8 mouse cellular contexts compared by ENCODE assay signal in the genomic region with DNA sequence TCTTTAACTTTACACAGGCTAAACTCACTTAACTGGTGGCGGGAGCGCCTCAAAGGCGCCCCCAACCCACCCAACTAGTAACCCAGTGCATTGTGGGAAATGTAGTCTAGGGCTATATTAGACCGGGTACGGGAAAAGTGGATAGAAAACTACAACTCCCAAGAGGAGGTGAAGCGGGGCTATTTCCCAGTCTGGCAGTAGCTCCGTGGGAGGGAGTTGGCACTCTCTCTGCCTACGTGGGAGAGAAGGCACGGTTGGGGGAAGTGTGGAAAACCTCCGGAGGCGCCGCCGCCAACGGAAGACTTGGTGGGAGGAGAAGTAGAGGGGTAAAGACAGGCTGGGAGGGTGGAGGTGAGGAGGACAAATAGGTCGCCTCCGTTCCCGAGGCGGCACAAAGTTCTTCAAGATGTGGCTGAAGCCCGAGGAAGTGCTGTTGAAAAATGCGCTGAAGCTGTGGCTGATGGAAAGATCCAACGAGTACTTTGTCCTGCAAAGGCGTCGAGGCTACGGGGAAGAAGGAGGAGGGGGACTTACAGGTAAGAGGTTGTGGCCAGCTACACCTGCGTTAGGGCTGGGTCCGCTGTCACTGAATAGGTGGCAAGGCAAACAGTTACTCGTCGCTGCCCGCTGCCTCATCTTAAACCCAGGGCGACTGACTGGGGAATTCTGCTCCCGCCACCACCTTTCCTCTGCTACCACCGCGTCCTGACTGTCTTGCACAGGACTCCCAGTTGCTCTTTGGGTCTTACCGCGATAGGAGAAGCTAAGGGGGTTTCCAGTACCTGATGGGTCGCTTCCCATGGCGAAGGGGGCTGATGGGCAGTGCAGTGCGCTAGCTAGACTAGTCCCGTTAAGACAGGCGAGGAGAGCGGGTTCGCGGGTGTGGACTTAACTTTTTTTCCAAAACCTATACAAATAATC. TPM values are rescaled to one million over a fixed set of nuclear protein-coding genes. Genes with fewer than 3 reads are reported as not detected.
DNase-seq lines count a peak whose midpoint lies in the region; ATAC-seq and TF ChIP-seq lines count a peak whose summit lies in the region.

Gene Tbc1d8b, plus strand, starts transcription at position 222 of the 921 bp plus-strand sequence.

- H3K4me3 ChIP-seq in forebrain, embryonic 10.5 days: peak within 1 kb of the TSS; percentile 60
- H3K4me3 ChIP-seq in heart, embryonic 15.5 days: peak within 1 kb of the TSS; percentile 68
- peak within 1 kb of the TSS; percentile 63 to 99 for H3K4me3 ChIP-seq in liver, embryonic 14.5 days (ENCODE audit: insufficient read depth in 1 of 2, low read depth in 2 of 2, low read length in 2 of 2)
- H3K4me3 ChIP-seq in neural tube, embryonic 11.5 days (ENCODE audit: low read depth, low read length): peak within 1 kb of the TSS; percentile 44
- H3K4me3 ChIP-seq in stomach, postnatal 0 days (ENCODE audit: low read depth, low read length): peak within 1 kb of the TSS; percentile 53

- H3K9ac ChIP-seq in heart, embryonic 15.5 days: peak within 1 kb of the TSS; percentile 58
- peak within 1 kb of the TSS; percentile 69 for H3K9ac ChIP-seq in liver, embryonic 14.5 days (replicated peaks)
- peak within 1 kb of the TSS; percentile 26; the same call in 1 of the 2 replicates for H3K9ac ChIP-seq in neural tube, embryonic 11.5 days (ENCODE audit: low read length)
- H3K9ac ChIP-seq in stomach, postnatal 0 days (ENCODE audit: low read length): peak within 1 kb of the TSS; percentile 55

- ATAC-seq in heart, embryonic 15.5 days (replicated peaks; ENCODE audit: insufficient number of reproducible peaks, insufficient read depth, low FRiP score, low read depth): peak; percentile 99
- ATAC-seq in liver, embryonic 14.5 days (ENCODE audit: insufficient read depth): peak; percentile 99
- peak; percentile 98 for ATAC-seq in neural tube, embryonic 11.5 days (ENCODE audit: insufficient read depth, low FRiP score, low TSS enrichment)
- ATAC-seq in stomach, postnatal 0 days (ENCODE audit: low FRiP score, low TSS enrichment): peak; percentile 99

- H3K27me3 ChIP-seq in forebrain, embryonic 10.5 days (ENCODE audit: poor library complexity, severe bottlenecking): peaks cover 40% of the 10 kb centered on the region
- no peaks in the 10 kb centered on the region for H3K27me3 ChIP-seq in heart, embryonic 15.5 days
- no peaks in the 10 kb centered on the region for H3K27me3 ChIP-seq in liver, embryonic 14.5 days (ENCODE audit: control insufficient read depth, insufficient read depth, low read length)
- H3K27me3 ChIP-seq in neural tube, embryonic 11.5 days (ENCODE audit: control insufficient read depth, insufficient read depth, low read length): no peaks in the 10 kb centered on the region; the same call in 1 of the 2 replicates
- H3K27me3 ChIP-seq in stomach, postnatal 0 days (ENCODE audit: control insufficient read depth, insufficient read depth, low read length): no peaks in the 10 kb centered on the region

- no peak for TF ChIP-seq EP300 in liver, embryonic 14.5 days (IDR thresholded peaks at IDR 0.05; ENCODE audit: low read depth)
- TF ChIP-seq EP300 in stomach, postnatal 0 days (optimal IDR thresholded peaks at IDR 0.05): no peak

- WGBS in forebrain, embryonic 10.5 days: 13% methylated on average over 43 of the region's 43 CpGs
- WGBS in heart, embryonic 15.5 days: 7% methylated on average over 43 of the region's 43 CpGs
- 10% methylated on average over 43 of the region's 43 CpGs for WGBS in liver, embryonic 14.5 days (ENCODE audit: insufficient replicate concordance)
- WGBS in neural tube, embryonic 11.5 days: 14% methylated on average over 43 of the region's 43 CpGs
- WGBS in stomach, postnatal 0 days: 11% methylated on average over 43 of the region's 43 CpGs

- no peaks in the 10 kb centered on the region for H3K4me1 ChIP-seq in forebrain, embryonic 10.5 days
- H3K4me1 ChIP-seq in heart, embryonic 15.5 days (replicated peaks): no peaks in the 10 kb centered on the region
- no peaks in the 10 kb centered on the region for H3K4me1 ChIP-seq in liver, embryonic 14.5 days (replicated peaks; ENCODE audit: control insufficient read depth in 2 of 2, insufficient read depth in 2 of 2, low read length in 1 of 2)
- H3K4me1 ChIP-seq in neural tube, embryonic 11.5 days (ENCODE audit: control insufficient read depth, insufficient read depth, low read length): no peaks in the 10 kb centered on the region
- no peaks in the 10 kb centered on the region for H3K4me1 ChIP-seq in stomach, postnatal 0 days (replicated peaks; ENCODE audit: control insufficient read depth, insufficient read depth)

- no peaks in the 10 kb centered on the region for H3K9me3 ChIP-seq in forebrain, embryonic 10.5 days
- no peaks in the 10 kb centered on the region for H3K9me3 ChIP-seq in heart, embryonic 15.5 days (replicated peaks)
- no peaks in the 10 kb centered on the region for H3K9me3 ChIP-seq in liver, embryonic 14.5 days (ENCODE audit: control insufficient read depth, low read length)
- no peaks in the 10 kb centered on the region for H3K9me3 ChIP-seq in neural tube, embryonic 11.5 days (ENCODE audit: control insufficient read depth, low read length)
- no peaks in the 10 kb centered on the region for H3K9me3 ChIP-seq in stomach, postnatal 0 days (ENCODE audit: control insufficient read depth, low read length)

- H3K4me2 ChIP-seq in heart, embryonic 15.5 days: peak within 1 kb of the TSS; percentile 65
- peak within 1 kb of the TSS; percentile 72 for H3K4me2 ChIP-seq in liver, embryonic 14.5 days (ENCODE audit: low read depth)
- peak within 1 kb of the TSS; percentile 49 for H3K4me2 ChIP-seq in neural tube, embryonic 11.5 days (ENCODE audit: low read depth)
- H3K4me2 ChIP-seq in stomach, postnatal 0 days (replicated peaks; ENCODE audit: low read depth): peak within 1 kb of the TSS; percentile 58

- TF ChIP-seq CTCF in liver, embryonic 14.5 days (IDR thresholded peaks at IDR 0.05; ENCODE audit: low read depth): no peak
- no peak for TF ChIP-seq CTCF in stomach, postnatal 0 days (IDR thresholded peaks at IDR 0.05; ENCODE audit: low read depth)

- no peaks in the 10 kb centered on the region for H3K36me3 ChIP-seq in forebrain, embryonic 10.5 days (replicated peaks)
- H3K36me3 ChIP-seq in heart, embryonic 15.5 days: no peaks in the 10 kb centered on the region
- no peaks in the 10 kb centered on the region for H3K36me3 ChIP-seq in liver, embryonic 14.5 days (replicated peaks; ENCODE audit: control insufficient read depth, insufficient read depth, low read depth)
- no peaks in the 10 kb centered on the region for H3K36me3 ChIP-seq in neural tube, embryonic 11.5 days (ENCODE audit: control insufficient read depth, insufficient read depth, low read length)
- H3K36me3 ChIP-seq in stomach, postnatal 0 days (ENCODE audit: control insufficient read depth, insufficient read depth, low read length): no peaks in the 10 kb centered on the region

- DNase-seq in CD4-positive, CD25-positive, alpha-beta regulatory T cell, adult 2 months (ENCODE audit: low read depth, low spot score): peak; percentile 82
- peak; percentile 47 for DNase-seq in c-Kit-negative CD71-positive TER-119-positive erythroid progenitor cells, embryonic 14.5 days (ENCODE audit: low read depth, low spot score)
- DNase-seq in forebrain, embryonic 10.5 days (ENCODE audit: extremely low spot score, low spot score): peak; percentile 51
- DNase-seq in kidney, postnatal 25 days: peak; percentile 86 to 92
- DNase-seq in liver, embryonic 14.5 days (ENCODE audit: low read depth in 3 of 3, low spot score in 3 of 3): peak; percentile 67 to 72 (median 68)
- peak; percentile 67 for DNase-seq in neural tube, embryonic 11.5 days (ENCODE audit: low spot score)
- peak; percentile 81 for DNase-seq in stomach, postnatal 0 days (ENCODE audit: low spot score)

- H3K27ac ChIP-seq in forebrain, embryonic 10.5 days: peak within 1 kb of the TSS; percentile 82
- peak within 1 kb of the TSS; percentile 63 for H3K27ac ChIP-seq in heart, embryonic 15.5 days
- H3K27ac ChIP-seq in liver, embryonic 14.5 days: no peak within 1 kb of the TSS
- H3K27ac ChIP-seq in neural tube, embryonic 11.5 days (ENCODE audit: low read depth, low read length): no peak within 1 kb of the TSS
- H3K27ac ChIP-seq in stomach, postnatal 0 days (replicated peaks): peak within 1 kb of the TSS; percentile 65

RNA-seq across cellular contexts. Expression of gene Tbc1d8b, which starts in this region (rescaled TPM):
- polyA plus RNA-seq in forebrain, embryonic 10.5 days (2016; fragmentation: Nextera tagmentation; extraction: Ambion mirVana): 0.97 and 1.1 TPM in 2 replicates
- polyA plus RNA-seq in heart, embryonic 15.5 days (2015; fragmentation: Nextera tagmentation; extraction: Ambion mirVana): 2.5 and 3.0 TPM in 2 replicates
- 0.88 and 1.3 TPM in 2 replicates for polyA plus RNA-seq in liver, embryonic 14.5 days (2012; rRNA removed)
- 0.14 and 0.28 TPM in 2 replicates for polyA plus RNA-seq in liver, embryonic 14.5 days (2014; fragmentation: Nextera tagmentation; extraction: Ambion mirVana)
- 0.69 and 0.74 TPM in 2 replicates for polyA plus RNA-seq in neural tube, embryonic 11.5 days (2014; fragmentation: Nextera tagmentation; extraction: Ambion mirVana)
- polyA plus RNA-seq in stomach, postnatal 0 days (2015; fragmentation: Nextera tagmentation; extraction: Ambion mirVana): 1.6 and 1.8 TPM in 2 replicates

Comparison
In these comparisons a context has a peak if more than half of its experiments do, and no peak if none do; other contexts are left out.
1. Peak in DNase-seq, ATAC-seq, H3K4me3 ChIP-seq, H3K9ac ChIP-seq and H3K4me2 ChIP-seq in neural tube, embryonic 11.5 days; RNA of the gene not detected or under 1 TPM.
2. H3K27ac ChIP-seq: peak in forebrain, embryonic 10.5 days (single experiment), heart, embryonic 15.5 days (single experiment) and stomach, postnatal 0 days (single experiment); none in liver, embryonic 14.5 days (single experiment) and neural tube, embryonic 11.5 days (single experiment).
3. Peak in every context shown above with its lines, with median percentiles within 50 percentile points of each other: DNase-seq, H3K4me3 ChIP-seq, ATAC-seq, H3K4me2 ChIP-seq and H3K9ac ChIP-seq.